Mouse (Mus musculus): ENCODE results near the gene Pbrm1.

The Pbrm1 gene

DNA sequence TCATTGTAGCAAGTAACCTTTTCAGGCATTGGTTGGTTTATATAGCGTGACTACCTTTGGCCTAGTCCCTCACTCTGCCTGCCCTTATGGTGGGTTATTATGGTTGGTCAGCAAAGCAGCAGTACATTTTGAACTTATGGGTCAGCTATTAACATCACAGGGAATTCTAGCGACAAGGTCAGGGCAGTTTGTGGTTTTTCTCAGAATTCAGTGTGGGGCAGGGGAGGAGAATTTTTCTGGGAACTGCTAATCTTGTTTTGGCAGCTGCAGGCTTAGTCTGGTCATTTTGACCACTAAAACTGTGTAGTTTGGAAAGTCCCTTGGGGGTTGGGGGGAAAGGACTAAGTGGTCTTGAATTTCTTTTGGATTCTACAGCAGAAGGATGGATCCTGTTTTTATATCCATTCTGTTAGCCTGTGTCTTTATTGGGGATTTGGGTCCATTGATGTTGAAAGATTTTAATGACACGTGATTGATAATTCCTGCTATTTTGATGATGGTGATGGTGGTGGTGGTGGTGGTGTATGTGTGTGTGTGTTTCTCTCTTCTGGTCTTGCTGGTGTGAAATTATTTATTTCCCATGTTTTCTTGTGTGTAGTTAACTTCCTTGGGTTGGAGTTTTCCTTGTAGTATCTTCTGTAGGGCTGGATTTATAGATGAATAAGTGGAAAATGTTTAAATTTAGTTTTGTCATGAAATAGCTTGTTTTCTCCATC is 60.5 kb downstream of the Pbrm1 start:
- no peak for DNase-seq (ENCODE audit: low spot score)

GRCm38 (mm10) chr14:31081147-31081546 is 62.2 kb downstream of the Pbrm1 start:
- no peak for DNase-seq (ENCODE audit: low spot score)

GRCm38 (mm10) chr14:31087433-31087832 is 68.5 kb downstream of the Pbrm1 start:
- no peak for DNase-seq (ENCODE audit: low spot score)

GRCm38 (mm10) chr14:31088515-31088914 is 69.6 kb downstream of the Pbrm1 start:
- no peak for DNase-seq (ENCODE audit: low spot score)

- no peak for DNase-seq (ENCODE audit: low spot score)
Measured at GRCm38 (mm10) chr14:31089918-31090317, 71.0 kb downstream of the Pbrm1 start.

- DNase-seq (ENCODE audit: low spot score) = no peak
Measured at GRCm38 (mm10) chr14:31105156-31105555, 86.2 kb downstream of the Pbrm1 start.

DNA sequence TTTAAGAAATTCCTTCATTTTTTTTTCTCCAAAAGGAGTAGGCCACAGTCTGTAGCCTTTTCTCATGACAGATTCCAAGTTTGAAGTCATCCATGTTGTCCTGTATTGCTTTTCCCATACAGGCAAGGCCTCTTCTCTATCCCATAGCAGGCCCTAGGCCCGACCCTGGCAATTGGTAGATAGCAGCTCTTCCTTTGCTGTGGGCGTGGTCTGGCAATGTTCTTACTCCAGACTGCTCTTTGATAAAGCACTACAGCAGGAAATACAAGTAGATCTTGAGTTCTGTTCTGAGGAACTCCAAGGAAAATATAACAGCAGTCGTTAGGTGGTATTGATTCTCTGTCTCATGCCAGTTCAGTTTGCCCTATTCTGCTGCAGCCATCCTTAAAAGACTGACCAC is 91.7 kb downstream of the Pbrm1 start:
- no peak for DNase-seq (ENCODE audit: low spot score)

- DNase-seq (ENCODE audit: low spot score) = no peak
Measured at GRCm38 (mm10) chr14:31112187-31112586, 93.2 kb downstream of the Pbrm1 start.

GRCm38 (mm10) chr14:31114011-31114410 is 95.1 kb downstream of the Pbrm1 start:
- no peak for DNase-seq (ENCODE audit: low spot score)

DNA sequence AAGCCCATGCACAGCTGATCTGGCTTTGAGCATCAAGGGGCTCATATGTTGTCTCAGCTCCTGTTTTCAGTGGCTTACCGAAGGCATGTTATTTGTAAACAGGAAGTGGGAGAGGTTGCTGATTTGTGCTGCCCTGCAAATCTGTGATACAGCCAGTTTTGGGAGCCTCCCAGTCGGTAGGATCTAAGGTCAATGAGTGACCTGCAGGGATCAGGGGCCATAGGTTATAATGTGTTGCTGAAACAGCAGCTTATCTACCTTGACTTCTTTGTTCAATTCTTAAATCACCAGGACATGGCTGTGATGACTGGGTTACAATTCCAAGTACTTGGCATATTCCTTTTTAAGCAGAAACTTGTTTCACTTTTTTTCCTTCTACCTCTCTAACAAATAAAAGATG is 96.6 kb downstream of the Pbrm1 start:
- DNase-seq (ENCODE audit: low spot score) = no peak

GRCm38 (mm10) chr14:31125106-31126075 is 106.5 kb downstream of the Pbrm1 start:
- DNase-seq (ENCODE audit: low spot score) = no peak

DNA sequence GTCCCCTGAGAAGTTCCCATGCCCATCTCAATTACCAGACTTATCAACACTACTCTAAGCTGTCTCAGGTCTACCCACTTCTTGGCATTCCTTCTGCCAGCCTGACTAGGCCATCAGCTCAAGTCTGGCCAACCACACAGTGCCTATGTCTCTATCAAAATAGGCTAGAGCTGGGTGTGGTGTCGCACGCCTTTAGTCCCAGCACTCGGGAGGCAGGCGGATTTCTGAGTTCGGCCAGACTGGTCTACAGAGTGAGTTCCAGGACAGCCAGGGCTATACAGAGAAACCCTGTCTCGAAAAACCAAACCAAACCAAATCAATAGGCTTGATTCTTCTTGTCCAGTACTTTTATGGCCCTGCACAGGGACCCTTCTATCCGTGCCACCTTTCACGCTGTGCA is 107.9 kb downstream of the Pbrm1 start:
- no peak for DNase-seq (ENCODE audit: low spot score)

DNA sequence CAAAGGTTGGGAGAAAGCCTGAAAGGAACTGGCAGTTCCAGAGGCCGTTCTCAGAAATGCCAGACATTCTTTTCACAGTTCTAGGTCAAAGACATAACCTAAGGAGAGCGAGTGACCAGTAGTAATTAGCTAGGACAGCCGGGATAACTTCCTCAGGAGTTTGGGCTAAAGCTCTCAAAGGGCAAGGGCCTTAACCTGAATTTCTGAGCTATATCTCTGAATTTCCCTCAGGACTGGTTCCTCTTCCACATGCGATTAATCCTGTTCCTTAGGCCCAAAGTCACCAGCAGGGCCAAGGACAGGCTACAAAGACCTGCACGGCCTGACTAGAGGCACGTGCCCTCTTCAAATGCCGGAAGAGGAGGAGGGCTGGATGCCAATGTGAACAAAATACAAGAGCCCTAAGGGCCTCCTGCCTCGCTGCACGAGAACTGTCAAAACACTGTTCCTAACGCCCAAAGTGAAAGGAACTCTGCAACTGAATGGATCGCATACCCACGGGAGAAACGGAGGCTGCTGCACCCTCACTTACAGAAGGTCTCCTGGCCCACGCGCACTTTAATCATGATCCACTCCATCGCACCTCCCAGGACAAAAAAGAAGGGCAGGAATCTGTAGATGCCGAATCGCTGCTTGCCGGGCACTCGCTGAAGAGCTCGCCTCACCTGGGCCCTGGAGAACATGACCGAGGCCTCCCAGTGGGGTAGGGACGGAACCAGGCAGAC is 109.3 kb downstream of the Pbrm1 start:
- no peak for DNase-seq (ENCODE audit: low spot score)

- DNase-seq (ENCODE audit: low spot score) = peak; percentile 98
Measured at GRCm38 (mm10) chr14:31128826-31129219, 109.9 kb downstream of the Pbrm1 start, which contains the start of gene Smim4. TSS of gene Smim4 (minus strand) at chr14:31128956.

GRCm38 (mm10) chr14:31129326-31130235 is 110.6 kb downstream of the Pbrm1 start:
- no peak for DNase-seq (ENCODE audit: low spot score)

DNA sequence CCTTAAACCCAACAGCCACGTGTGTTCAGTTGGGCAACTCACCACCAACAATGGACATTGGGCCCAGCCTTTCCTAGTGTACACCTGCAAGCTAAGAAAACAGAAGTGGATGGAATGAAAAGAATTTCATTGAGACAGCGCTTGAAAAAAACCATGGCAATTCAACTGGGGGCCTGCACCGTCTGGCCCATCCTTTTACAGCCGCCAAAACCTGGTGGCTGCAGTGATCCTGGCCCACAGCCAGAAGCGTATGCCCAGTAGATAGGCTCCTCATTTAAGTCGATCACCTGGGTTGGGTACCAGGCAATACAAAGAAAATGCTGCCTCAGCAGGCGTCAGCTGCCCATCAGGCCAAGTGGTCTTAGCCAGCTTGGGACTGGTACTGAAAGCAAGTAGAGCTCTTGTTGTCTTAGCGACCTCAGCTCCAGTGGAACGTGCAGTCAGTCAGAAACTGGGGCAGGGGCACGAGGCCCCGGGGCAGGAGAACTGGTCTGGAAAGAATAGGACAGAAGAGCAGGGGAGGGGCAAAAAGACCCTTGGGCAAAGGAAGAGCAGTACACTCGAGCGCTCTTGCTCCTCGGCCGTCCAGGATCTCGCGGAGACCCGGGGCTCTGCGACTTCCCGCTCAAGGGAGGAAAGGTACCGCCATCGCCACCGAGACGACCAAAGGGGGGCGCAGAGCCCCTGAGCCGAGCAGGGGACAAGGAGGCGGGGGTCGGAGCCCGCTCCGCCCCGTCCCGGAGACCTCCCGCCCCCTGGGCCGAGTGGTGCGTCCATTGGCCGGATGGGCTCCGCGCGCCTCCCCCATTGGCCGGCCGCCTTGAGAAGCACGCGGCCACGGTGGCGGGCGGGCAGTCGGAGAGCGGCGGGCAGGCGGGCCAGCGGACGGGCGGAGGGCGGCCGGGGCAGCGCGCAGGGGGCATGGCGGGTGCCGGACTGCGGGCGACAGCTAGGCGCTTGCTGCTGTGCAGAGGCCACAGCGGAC is 111.6 kb downstream of the Pbrm1 start, which contains the start of gene Nt5dc2:
Gene Nt5dc2 (plus strand): TSS at position 818 of the 985 bp plus-strand sequence.
- peak; percentile 74 for DNase-seq (ENCODE audit: low spot score)

DNA sequence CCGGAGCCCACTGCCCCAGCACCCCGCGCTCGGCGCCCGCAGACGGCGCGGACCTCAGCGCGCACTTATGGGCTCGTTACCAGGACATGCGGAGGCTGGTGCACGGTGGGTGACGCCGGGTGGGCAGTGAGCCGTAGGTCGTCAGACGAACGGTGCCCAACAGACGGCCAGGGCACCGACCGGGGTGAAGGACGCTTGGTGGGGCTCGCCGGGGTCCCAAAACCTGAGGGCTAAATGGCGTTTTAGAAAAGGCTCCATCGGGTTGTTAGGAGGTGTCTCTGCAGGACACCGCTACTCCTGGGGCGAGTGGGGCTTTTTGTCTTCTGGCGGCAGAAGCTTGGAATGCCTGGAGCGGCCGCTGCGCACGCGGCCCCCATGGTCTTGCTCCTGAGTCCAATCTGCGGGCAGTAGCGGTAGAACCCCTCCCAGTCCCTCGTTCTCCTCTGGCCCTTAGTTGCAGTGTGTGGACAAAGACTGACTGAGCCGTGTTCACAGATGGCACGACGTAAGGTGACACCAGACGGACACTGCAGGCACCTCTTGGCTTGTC is 112.4 kb downstream of the Pbrm1 start:
- DNase-seq (ENCODE audit: low spot score) = no peak

GRCm38 (mm10) chr14:31132031-31132430 is 113.1 kb downstream of the Pbrm1 start:
- no peak for DNase-seq (ENCODE audit: low spot score)

- DNase-seq (ENCODE audit: low spot score) = no peak
Measured at GRCm38 (mm10) chr14:31132491-31132975, 113.6 kb downstream of the Pbrm1 start.
